Mouse (Mus musculus) midbrain, postnatal 0 days (tissue): ENCODE measurements around the gene Tmco5b. TPM values are rescaled to one million over a fixed set of nuclear protein-coding genes. Genes with fewer than 3 reads are reported as not detected.

Experiments
- ATAC-seq: fragments of 200-750 bp; cut with Nextera tagmentation; 2 replicates; pipeline ENCODE4 v1.8.0; 2017; ENCODE audit warnings: moderate number of reproducible peaks, mild to moderate bottlenecking, moderate TSS enrichment, moderate library complexity; ENCODE audit not compliant: low FRiP score
- DNase-seq: peaks from one replicate; pipeline ENCODE4 v3.0.0-alpha.2; 2015; ENCODE audit warnings: low spot score
- H3K27ac ChIP-seq: fragments of 300-500 bp; sonication (generic); 2 replicates; pipeline ENCODE4 v1.5.1; 2014; ENCODE audit warnings: low read depth, mild to moderate bottlenecking, low read length, mixed read lengths
- H3K27me3 ChIP-seq: fragments of 300-500 bp; sonication (generic); 2 replicates; pipeline ENCODE4 v1.6.1; 2014; ENCODE audit warnings: low read length, control low read depth, mixed read lengths; ENCODE audit not compliant: insufficient read depth
- H3K36me3 ChIP-seq: fragments of 300-500 bp; sonication (generic); 2 replicates; pipeline ENCODE4 v1.6.1; 2014; ENCODE audit warnings: low read length, control low read depth, mixed read lengths; ENCODE audit not compliant: insufficient read depth
- H3K4me1 ChIP-seq: fragments of 300-500 bp; sonication (generic); 2 replicates; pipeline ENCODE4 v1.6.1; 2014; ENCODE audit warnings: mild to moderate bottlenecking, control low read depth, antibody characterized with exemption, low read length, mixed read lengths; ENCODE audit not compliant: insufficient read depth
- H3K4me2 ChIP-seq: fragments of 300-500 bp; sonication (generic); 2 replicates; pipeline ENCODE4 v1.6.1; 2014; ENCODE audit warnings: low read depth, mild to moderate bottlenecking, low read length, mixed read lengths; ENCODE audit not compliant: poor library complexity, severe bottlenecking
- H3K4me3 ChIP-seq: fragments of 300-500 bp; sonication (generic); 2 replicates; pipeline ENCODE4 v1.5.1; 2014; ENCODE audit warnings: low read depth, mild to moderate bottlenecking, low read length, moderate library complexity
- H3K9ac ChIP-seq: fragments of 300-500 bp; sonication (generic); replicated peaks from 2 replicates; pipeline ENCODE4 v1.6.1; 2014; ENCODE audit warnings: mild to moderate bottlenecking, low read length, moderate library complexity, mixed read lengths; ENCODE audit not compliant: poor library complexity, severe bottlenecking
- H3K9me3 ChIP-seq: fragments of 300-500 bp; sonication (generic); 2 replicates; pipeline ENCODE4 v1.6.1; 2016; ENCODE audit warnings: low read length, control low read depth
- CTCF ChIP-seq: IDR thresholded peaks from 2 replicates; pipeline ENCODE4 v1.5.1; 2016; ENCODE audit warnings: antibody characterized with exemption, mild to moderate bottlenecking
- WGBS: fragments of 180-500 bp; shearing (Covaris S2); extraction: QIAGEN DNeasy Blood & Tissue Kit; methylation state at CpG from one replicate; pipeline ENCODE4 v1.1.7; 2014; 5-methylcytosine and 5-hydroxymethylcytosine counted together
- polyA plus RNA-seq: library from polyadenylated mRNA; unstranded; fragments of >200 nt; fragmentation: Nextera tagmentation; extraction: Ambion mirVana; gene quantifications from 2 replicates; pipeline ENCODE4 v1.2.1, GENCODE M21; 2015
- total RNA-seq: library from RNA; depleted of rRNA; stranded (reverse); fragments of >200 nt; gene quantifications from 2 replicates; pipeline ENCODE4 v1.2.3, GENCODE M21; 2014; rRNA removed

Gene Tmco5b
- total and polyA plus RNA-seq, 2 experiments from 2014 or later, result not detected

- ATAC-seq, result no peak
- no peaks in the 10 kb centered on the region for H3K36me3 ChIP-seq
- no peak for DNase-seq
- no peak overlapping the region for H3K4me3 ChIP-seq
- H3K4me1 ChIP-seq, result no peaks in the 10 kb centered on the region
- TF ChIP-seq CTCF, result no peak
- H3K4me2 ChIP-seq, result no peak overlapping the region
- H3K9ac ChIP-seq, result no peak overlapping the region
- no peak overlapping the region for H3K27ac ChIP-seq
- no peaks in the 10 kb centered on the region for H3K27me3 ChIP-seq
- no peaks in the 10 kb centered on the region for H3K9me3 ChIP-seq
- WGBS, result 89% methylated on average over 3 of the region's 3 CpGs
Measured at GRCm38 (mm10) chr2:113311211-113311610, 25.7 kb downstream of the Tmco5b start.

- Histone ChIP-seq H3K27ac (no peak overlapping the region), H3K9ac (no peak overlapping the region), H3K4me1 (no peaks in the 10 kb centered on the region), H3K27me3 (no peaks in the 10 kb centered on the region), H3K4me2 (no peak overlapping the region), H3K9me3 (no peaks in the 10 kb centered on the region), H3K4me3 (no peak overlapping the region), H3K36me3 (no peaks in the 10 kb centered on the region)
- DNase-seq, result peak; percentile 21
- 23% methylated on average over 7 of the region's 7 CpGs for WGBS
- no peak for TF ChIP-seq CTCF
- ATAC-seq, result no peak
Measured at GRCm38 (mm10) chr2:113323016-113323415, 37.5 kb downstream of the Tmco5b start.

GRCm38 (mm10) chr2:113333799-113334541 lies 48.4 kb downstream of the Tmco5b start:
- 56% methylated on average over 9 of the region's 9 CpGs for WGBS
- Histone ChIP-seq H3K4me3 (no peak overlapping the region), H3K27ac (no peak overlapping the region), H3K4me1 (no peaks in the 10 kb centered on the region), H3K4me2 (no peak overlapping the region), H3K36me3 (no peaks in the 10 kb centered on the region), H3K9ac (no peak overlapping the region), H3K9me3 (no peaks in the 10 kb centered on the region), H3K27me3 (peaks cover 4% of the 10 kb centered on the region; the same call in 1 of the 2 replicates)
- no peak for TF ChIP-seq CTCF
- no peak for DNase-seq
- no peak for ATAC-seq

GRCm38 (mm10) chr2:113335561-113336294 lies 50.2 kb downstream of the Tmco5b start:
- Histone ChIP-seq H3K27ac (no peak overlapping the region), H3K36me3 (no peaks in the 10 kb centered on the region), H3K9ac (no peak overlapping the region), H3K4me3 (no peak overlapping the region), H3K4me2 (no peak overlapping the region), H3K9me3 (no peaks in the 10 kb centered on the region), H3K27me3 (no peaks in the 10 kb centered on the region), H3K4me1 (no peaks in the 10 kb centered on the region)
- no peak for TF ChIP-seq CTCF
- WGBS, result 88% methylated on average over 3 of the region's 3 CpGs
- ATAC-seq (no peak), DNase-seq (no peak)

- Histone ChIP-seq H3K27ac (no peak overlapping the region), H3K9ac (no peak overlapping the region), H3K9me3 (no peaks in the 10 kb centered on the region), H3K4me1 (no peaks in the 10 kb centered on the region), H3K27me3 (no peaks in the 10 kb centered on the region), H3K4me3 (no peak overlapping the region), H3K4me2 (no peak overlapping the region), H3K36me3 (no peaks in the 10 kb centered on the region)
- no peak for TF ChIP-seq CTCF
- ATAC-seq, result no peak
- no peak for DNase-seq
- WGBS, result 90% methylated on average over 2 of the region's 2 CpGs
Measured at GRCm38 (mm10) chr2:113344536-113344935, 59.0 kb downstream of the Tmco5b start.

Other genes with a start within 250 kb of the Tmco5b start
- gene Ryr3, start 68.6 kb upstream of the Tmco5b start, total RNA-seq, result 15.3 and 20.9 TPM in 2 replicates
- gene Ryr3, start 68.6 kb upstream of the Tmco5b start, polyA plus RNA-seq, result 5.3 and 5.9 TPM in 2 replicates
- gene Fmn1, start 42.0 kb downstream of the Tmco5b start, total RNA-seq, result 0.85 and 1.0 TPM in 2 replicates
- gene Fmn1, start 42.0 kb downstream of the Tmco5b start, polyA plus RNA-seq, result 0.23 and 0.71 TPM in 2 replicates